Mouse (Mus musculus): ENCODE results near the gene Tmem87a.

DNA sequence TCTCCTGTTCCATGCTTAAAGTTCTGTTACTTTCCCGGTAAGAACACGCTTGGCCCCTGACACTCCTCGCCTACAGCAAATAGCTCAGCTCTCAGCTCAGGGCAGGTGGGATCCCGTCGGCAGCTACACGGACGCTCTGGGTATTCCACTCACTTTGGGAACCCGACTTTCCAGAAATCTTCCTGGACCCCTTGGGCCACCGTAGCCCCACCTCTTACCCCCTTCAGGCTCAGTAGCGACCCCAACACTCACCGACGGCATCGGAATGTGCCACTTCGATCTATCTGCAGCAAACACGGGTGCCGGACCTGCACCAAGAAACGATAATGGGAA, 294 bp downstream of the Tmem87a start, which contains the start of gene Ganc:
- TF ChIP-seq CTCF (IDR thresholded peaks at IDR 0.05; ENCODE audit: low read depth, low read length) = no peak
- TF ChIP-seq POLR2A (IDR thresholded peaks at IDR 0.05; ENCODE audit: insufficient read depth, low read length) = no peak
- no peak for TF ChIP-seq EP300 (IDR thresholded peaks at IDR 0.05; ENCODE audit: insufficient read depth, low read depth, low read length)
